Mouse (Mus musculus): ENCODE results near the gene Foxe3. TPM values are rescaled to one million over a fixed set of nuclear protein-coding genes. Genes with fewer than 3 reads are reported as not detected.

Foxe3 gene
- total and polyA plus RNA-seq, 3 experiments: not detected

- Histone ChIP-seq H3K9ac (ENCODE audit: insufficient read depth, low read depth) (no peak overlapping the region), H3K79me2 (replicated peaks; ENCODE audit: control insufficient read depth, extremely low read depth, insufficient read depth, poor library complexity, severe bottlenecking) (no peaks in the 10 kb centered on the region), H3K9me3 (replicated peaks; ENCODE audit: low read length) (no peaks in the 10 kb centered on the region), H3K27ac (ENCODE audit: insufficient read depth, low read depth) (no peak overlapping the region), H3K36me3 (replicated peaks in 1 of 2; ENCODE audit: control insufficient read depth in 1 of 2, insufficient read depth in 1 of 2, low read length in 1 of 2) (no peaks in the 10 kb centered on the region), H3K4me3 (replicated peaks in 1 of 3; ENCODE audit: low read depth in 2 of 3, low read length in 2 of 3, poor library complexity in 1 of 3) (no peak overlapping the region), H3K27me3 (replicated peaks) (peaks cover 76% of the 10 kb centered on the region), H3K4me1 (ENCODE audit: control insufficient read depth in 1 of 2, insufficient read depth in 2 of 2) (no peaks in the 10 kb centered on the region), H3K4me2 (ENCODE audit: insufficient read depth, low read depth, poor library complexity, severe bottlenecking) (no peak overlapping the region)
- dilution Hi-C loops (cut with MboI; ENCODE audit: extremely low pct_ligation_motif_present, extremely low pct_unique_long_range_greater_than_20kb, low sequenced_read_pairs): no loop called here
- in situ Hi-C loops (cut with MboI; ENCODE audit: low pct_ligation_motif_present, low pct_unique_long_range_greater_than_20kb, low sequenced_read_pairs): no loop called here
- no peak for TF ChIP-seq NRF1 (IDR thresholded peaks at IDR 0.05; ENCODE audit: low read depth, low read length)
- no peak for TF ChIP-seq JUND (conservative IDR thresholded peaks at IDR 0.05; ENCODE audit: low read depth, low read length)
- no peak for TF ChIP-seq EP300 (IDR thresholded peaks at IDR 0.05; ENCODE audit: low read length)
- no peak for TF ChIP-seq POLR2AphosphoS2 (IDR thresholded peaks at IDR 0.05; ENCODE audit: low read depth, low read length)
- TF ChIP-seq BHLHE40 (IDR thresholded peaks at IDR 0.05; ENCODE audit: low read depth, low read length): no peak
- no peak for TF ChIP-seq MAFK (IDR thresholded peaks at IDR 0.05; ENCODE audit: insufficient replicate concordance, low read length)
- TF ChIP-seq MEF2A (IDR thresholded peaks at IDR 0.05; ENCODE audit: borderline replicate concordance, low read depth, low read length): no peak
- TF ChIP-seq KAT2A (IDR thresholded peaks at IDR 0.05; ENCODE audit: insufficient replicate concordance, low read length): no peak
- no peak for TF ChIP-seq PAX5 (IDR thresholded peaks at IDR 0.05; ENCODE audit: low read length)
- no peak for TF ChIP-seq ZMIZ1 (IDR thresholded peaks at IDR 0.05; ENCODE audit: low read depth, low read length)
- DNase-seq (ENCODE audit: extremely low read depth): no peak
Observed at GRCm38 (mm10) chr4:114876441-114876972, 49.3 kb downstream of the Foxe3 start.

Other genes with a start within 250 kb of the Foxe3 start
- not detected in 2 replicates for gene Gm12830, start 104.3 kb downstream of the Foxe3 start, total RNA-seq (2012; rRNA removed)
- not detected in 2 replicates for gene Gm12830, start 104.3 kb downstream of the Foxe3 start, total RNA-seq (2014; rRNA removed)
- gene Gm12830, start 104.3 kb downstream of the Foxe3 start, polyA plus RNA-seq (2012; ENCODE audit: insufficient read length, low read depth): not detected in 2 replicates
- 0.17 TPM in 2 replicates for gene Foxd2, start 17.1 kb downstream of the Foxe3 start, total RNA-seq (2012; rRNA removed)
- gene Foxd2, start 17.1 kb downstream of the Foxe3 start, total RNA-seq (2014; rRNA removed): not detected in 2 replicates
- 0.14 and 0.19 TPM in 2 replicates for gene Foxd2, start 17.1 kb downstream of the Foxe3 start, polyA plus RNA-seq (2012; ENCODE audit: insufficient read length, low read depth)
- gene Cmpk1, start 61.2 kb upstream of the Foxe3 start, total RNA-seq (2012; rRNA removed): 27.2 and 35.9 TPM in 2 replicates
- gene Cmpk1, start 61.2 kb upstream of the Foxe3 start, total RNA-seq (2014; rRNA removed): 115 and 127 TPM in 2 replicates
- gene Cmpk1, start 61.2 kb upstream of the Foxe3 start, polyA plus RNA-seq (2012; ENCODE audit: insufficient read length, low read depth): 92.1 and 99.8 TPM in 2 replicates
- 8.9 and 9.0 TPM in 2 replicates for gene Stil, start 74.1 kb upstream of the Foxe3 start, total RNA-seq (2012; rRNA removed)
- gene Stil, start 74.1 kb upstream of the Foxe3 start, total RNA-seq (2014; rRNA removed): 8.1 and 8.4 TPM in 2 replicates
- 9.7 and 11.8 TPM in 2 replicates for gene Stil, start 74.1 kb upstream of the Foxe3 start, polyA plus RNA-seq (2012; ENCODE audit: insufficient read length, low read depth)
- 0.34 and 0.50 TPM in 2 replicates for gene Tal1, start 130.4 kb upstream of the Foxe3 start, total RNA-seq (2012; rRNA removed)
- gene Tal1, start 130.4 kb upstream of the Foxe3 start, total RNA-seq (2014; rRNA removed): 0.12 and 0.15 TPM in 2 replicates
- gene Tal1, start 130.4 kb upstream of the Foxe3 start, polyA plus RNA-seq (2012; ENCODE audit: insufficient read length, low read depth): 0.13 and 0.19 TPM in 2 replicates
- gene Pdzk1ip1, start 162.7 kb upstream of the Foxe3 start, total RNA-seq (2012; rRNA removed): 0.21 and 0.55 TPM in 2 replicates
- not detected in 2 replicates for gene Pdzk1ip1, start 162.7 kb upstream of the Foxe3 start, total RNA-seq (2014; rRNA removed)
- not detected in 2 replicates for gene Pdzk1ip1, start 162.7 kb upstream of the Foxe3 start, polyA plus RNA-seq (2012; ENCODE audit: insufficient read length, low read depth)
- gene Cyp4x1, start 208.3 kb upstream of the Foxe3 start, total RNA-seq (2012; rRNA removed): not detected in 2 replicates
- gene Cyp4x1, start 208.3 kb upstream of the Foxe3 start, total RNA-seq (2014; rRNA removed): not detected in 2 replicates
- gene Cyp4x1, start 208.3 kb upstream of the Foxe3 start, polyA plus RNA-seq (2012; ENCODE audit: insufficient read length, low read depth): 0.07 TPM in 1 of 2 replicates, not detected in the other